9 mouse cellular contexts compared by ENCODE assay signal in the genomic region with DNA sequence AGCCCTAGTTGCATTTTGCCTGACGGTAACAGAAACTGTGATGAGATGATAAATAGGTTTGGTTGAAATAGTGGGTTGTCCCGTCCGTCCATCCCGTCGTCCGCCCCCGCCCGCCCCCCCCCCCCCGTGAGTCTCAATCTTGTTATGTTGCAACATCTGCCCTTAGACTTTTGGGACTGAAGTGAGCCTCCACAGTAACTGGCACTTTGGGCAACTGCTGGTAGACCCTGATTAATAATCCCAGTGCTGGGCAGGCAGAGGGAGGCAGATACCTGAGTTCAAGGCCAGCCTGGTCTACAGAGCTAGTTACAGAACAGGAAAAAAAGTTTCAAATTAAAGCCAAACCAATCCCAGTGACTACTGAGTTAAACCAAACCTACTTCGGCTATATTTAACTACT. TPM values are rescaled to one million over a fixed set of nuclear protein-coding genes. Genes with fewer than 3 reads are reported as not detected.
A peak's percentile ranks its signal among the peaks of the same experiment; 100 is the strongest.
DNase-seq lines count a peak whose midpoint lies in the region; ATAC-seq and TF ChIP-seq lines count a peak whose summit lies in the region.
"Had no signal": no experiment of that assay in that cellular context is flagged by ENCODE, and none has a peak within 500 bp of the region (broad histone marks: within the 10 kb centered on the region; RNA-seq: fewer than 3 reads in every experiment).

No protein-coding gene starts in this region.

- no peaks in the 10 kb centered on the region for H3K27me3 ChIP-seq in embryonic facial prominence, embryonic 13.5 days
- H3K27me3 ChIP-seq in limb, embryonic 10.5 days (ENCODE audit: low read depth, poor library complexity, severe bottlenecking): no peaks in the 10 kb centered on the region
- H3K27me3 ChIP-seq in neural tube, embryonic 12.5 days (replicated peaks): no peaks in the 10 kb centered on the region

- peak overlapping the region; percentile 88; the same call in 1 of the 2 replicates for H3K9ac ChIP-seq in embryonic facial prominence, embryonic 13.5 days
- H3K9ac ChIP-seq in neural tube, embryonic 12.5 days: 0 out of 2 replicates have a peak overlapping the region, but pooled peaks have one; percentile 82

- ATAC-seq in embryonic facial prominence, embryonic 13.5 days (ENCODE audit: insufficient number of reproducible peaks, insufficient read depth, low FRiP score, low TSS enrichment, low read depth): no peak
- ATAC-seq in neural tube, embryonic 12.5 days (ENCODE audit: low FRiP score, low read depth): no peak

- peak overlapping the region; percentile 15; the same call in 1 of the 2 replicates for H3K27ac ChIP-seq in left cerebral cortex, adult 2 months
- no peak overlapping the region for H3K27ac ChIP-seq in embryonic facial prominence, embryonic 13.5 days
- H3K27ac ChIP-seq in limb, embryonic 10.5 days: no peak overlapping the region
- no peak overlapping the region for H3K27ac ChIP-seq in neural tube, embryonic 12.5 days

- intact Hi-C loops in left cerebral cortex, adult 2 months (cut with DNase I): no loop called here
- intact Hi-C loops in left cerebral cortex, postnatal 4 days (cut with DNase I): no loop called here
- intact Hi-C loops in left cerebral cortex, postnatal 25 days (cut with DNase I): no loop called here

- WGBS in embryonic facial prominence, embryonic 13.5 days: 23% methylated on average over 10 of the region's 10 CpGs
- WGBS in limb, embryonic 10.5 days: 20% methylated on average over 10 of the region's 10 CpGs
- WGBS in neural tube, embryonic 12.5 days: 18% methylated on average over 10 of the region's 10 CpGs

- no peak for TF ChIP-seq CTCF in left cerebral cortex, adult 2 months (IDR thresholded peaks at IDR 0.05)

- H3K36me3 ChIP-seq in embryonic facial prominence, embryonic 13.5 days: peaks cover 7% of the 10 kb centered on the region
- peaks cover 14% of the 10 kb centered on the region for H3K36me3 ChIP-seq in limb, embryonic 10.5 days
- H3K36me3 ChIP-seq in neural tube, embryonic 12.5 days: peaks cover 7% of the 10 kb centered on the region

- H3K4me1 ChIP-seq in embryonic facial prominence, embryonic 13.5 days: peaks cover 13% of the 10 kb centered on the region
- peaks cover 15% of the 10 kb centered on the region for H3K4me1 ChIP-seq in limb, embryonic 10.5 days
- H3K4me1 ChIP-seq in neural tube, embryonic 12.5 days: peaks cover 14% of the 10 kb centered on the region

- peak overlapping the region; percentile 78 for H3K4me2 ChIP-seq in embryonic facial prominence, embryonic 13.5 days
- H3K4me2 ChIP-seq in neural tube, embryonic 12.5 days (replicated peaks): peak overlapping the region; percentile 97

- H3K4me3 ChIP-seq in left cerebral cortex, adult 2 months: peak overlapping the region; percentile 64
- H3K4me3 ChIP-seq in embryonic facial prominence, embryonic 13.5 days: peak overlapping the region; percentile 72
- H3K4me3 ChIP-seq in limb, embryonic 10.5 days: peak overlapping the region; percentile 97
- peak overlapping the region; percentile 94; the same call in 1 of the 2 replicates for H3K4me3 ChIP-seq in neural tube, embryonic 12.5 days

- DNase-seq in left cerebral cortex, adult 2 months (ENCODE audit: extremely low spot score in 1 of 2, low spot score in 2 of 2): no peak
- DNase-seq in left cerebral cortex, postnatal 4 days: no peak
- no peak for DNase-seq in limb, embryonic 10.5 days (ENCODE audit: low spot score)
- DNase-seq in ovary, postnatal 10 days (ENCODE audit: low spot score): no peak
- DNase-seq in right cerebral cortex, postnatal 4 days: no peak
- DNase-seq in left cerebral cortex, postnatal 25 days (ENCODE audit: low spot score in 2 of 2): no peak
- DNase-seq: adrenal gland, postnatal 14 days had no signal

- H3K9me3 ChIP-seq in embryonic facial prominence, embryonic 13.5 days: no peaks in the 10 kb centered on the region
- no peaks in the 10 kb centered on the region for H3K9me3 ChIP-seq in limb, embryonic 10.5 days (replicated peaks)
- H3K9me3 ChIP-seq in neural tube, embryonic 12.5 days: no peaks in the 10 kb centered on the region

RNA-seq across cellular contexts. Expression of a gene that starts 1.1 kb away (rescaled TPM):
- total RNA-seq in left cerebral cortex, adult 2 months (2021): 10 to 100 TPM; 14.8 to 15.7 TPM
- 10 to 100 TPM; 12.0 to 14.0 TPM for total RNA-seq in left cerebral cortex, postnatal 4 days (2021)
- polyA plus RNA-seq in embryonic facial prominence, embryonic 13.5 days (2015; fragmentation: Nextera tagmentation; extraction: Ambion mirVana): 15.5 and 16.3 TPM in 2 replicates
- 15.1 and 16.3 TPM in 2 replicates for polyA plus RNA-seq in limb, embryonic 10.5 days (2016; fragmentation: Nextera tagmentation; extraction: Ambion mirVana)
- 16.0 TPM in 2 replicates for polyA plus RNA-seq in neural tube, embryonic 12.5 days (2016; fragmentation: Nextera tagmentation; extraction: Ambion mirVana)
- 10 to 100 TPM; 14.6 to 15.2 TPM for total RNA-seq in left cerebral cortex, postnatal 25 days (2021)

RNA-seq across cellular contexts. Expression of a gene that starts 30.9 kb away (rescaled TPM):
- 100 to 1,000 TPM; 229 to 242 TPM for total RNA-seq in left cerebral cortex, adult 2 months (2021)
- 100 to 1,000 TPM; 253 to 265 TPM for total RNA-seq in left cerebral cortex, postnatal 4 days (2021)
- polyA plus RNA-seq in embryonic facial prominence, embryonic 13.5 days (2015; fragmentation: Nextera tagmentation; extraction: Ambion mirVana): 501 and 563 TPM in 2 replicates
- polyA plus RNA-seq in limb, embryonic 10.5 days (2016; fragmentation: Nextera tagmentation; extraction: Ambion mirVana): 543 and 559 TPM in 2 replicates
- polyA plus RNA-seq in neural tube, embryonic 12.5 days (2016; fragmentation: Nextera tagmentation; extraction: Ambion mirVana): 474 and 482 TPM in 2 replicates
- total RNA-seq in left cerebral cortex, postnatal 25 days (2021): 100 to 1,000 TPM; 243 to 265 TPM

RNA-seq across cellular contexts. Expression of a gene that starts 30.9 kb away (rescaled TPM):
- total RNA-seq in left cerebral cortex, adult 2 months (2021): 10 to 100 TPM; 10.7 to 14.7 TPM
- 10 to 100 TPM; 14.5 to 14.7 TPM for total RNA-seq in left cerebral cortex, postnatal 4 days (2021)
- 33.3 and 35.1 TPM in 2 replicates for polyA plus RNA-seq in embryonic facial prominence, embryonic 13.5 days (2015; fragmentation: Nextera tagmentation; extraction: Ambion mirVana)
- polyA plus RNA-seq in limb, embryonic 10.5 days (2016; fragmentation: Nextera tagmentation; extraction: Ambion mirVana): 32.2 and 35.0 TPM in 2 replicates
- 37.9 and 40.6 TPM in 2 replicates for polyA plus RNA-seq in neural tube, embryonic 12.5 days (2016; fragmentation: Nextera tagmentation; extraction: Ambion mirVana)
- total RNA-seq in left cerebral cortex, postnatal 25 days (2021): 10 to 100 TPM; 10.7 to 12.6 TPM
